In genomic region chr10:4128411-4128810, GRCm38 (mm10) we compare ENCODE assay signal across 11 mouse cellular contexts.
DNase-seq lines count a peak whose midpoint lies in the region; ATAC-seq and TF ChIP-seq lines count a peak whose summit lies in the region.
"Had no signal": no experiment of that assay in that cellular context is flagged by ENCODE, and none has a peak within 500 bp of the region (broad histone marks: within the 10 kb centered on the region; RNA-seq: fewer than 3 reads in every experiment).

No protein-coding gene starts in this region.

- peak overlapping the region; percentile 18; the same call in 1 of the 2 replicates for H3K27ac ChIP-seq in heart, embryonic 12.5 days (ENCODE audit: poor library complexity, severe bottlenecking)
- no peak overlapping the region for H3K27ac ChIP-seq in neural tube, embryonic 15.5 days (replicated peaks)
- peak overlapping the region; percentile 94 for H3K27ac ChIP-seq in kidney, embryonic 15.5 days
- H3K27ac ChIP-seq in stomach, postnatal 0 days (replicated peaks), result peak overlapping the region; percentile 18; the same call in 1 of the 2 replicates
- H3K27ac ChIP-seq: liver, embryonic 14.5 days; midbrain, embryonic 15.5 days had no signal

- no peak for TF ChIP-seq CTCF in stomach, postnatal 0 days (IDR thresholded peaks at IDR 0.05; ENCODE audit: low read depth)

- no peak overlapping the region for H3K9ac ChIP-seq in heart, embryonic 12.5 days
- H3K9ac ChIP-seq in neural tube, embryonic 15.5 days (replicated peaks), result no peak overlapping the region
- H3K9ac ChIP-seq in kidney, embryonic 15.5 days, result no peak overlapping the region
- no peak overlapping the region for H3K9ac ChIP-seq in stomach, postnatal 0 days (ENCODE audit: low read length)
- H3K9ac ChIP-seq: liver, embryonic 14.5 days; midbrain, embryonic 15.5 days had no signal

- ATAC-seq in heart, embryonic 12.5 days (ENCODE audit: insufficient number of reproducible peaks, low FRiP score), result no peak
- ATAC-seq in neural tube, embryonic 15.5 days (ENCODE audit: low FRiP score), result no peak
- ATAC-seq in kidney, embryonic 15.5 days (replicated peaks; ENCODE audit: low FRiP score), result peak; percentile 82
- ATAC-seq in stomach, postnatal 0 days (ENCODE audit: low FRiP score, low TSS enrichment), result no peak
- ATAC-seq: midbrain, embryonic 15.5 days had no signal

- intact Hi-C loops in heart, postnatal 25 days (cut with DNase I), result no loop called here

- H3K9me3 ChIP-seq in heart, embryonic 12.5 days (replicated peaks), result no peaks in the 10 kb centered on the region
- H3K9me3 ChIP-seq in neural tube, embryonic 15.5 days (replicated peaks), result no peaks in the 10 kb centered on the region
- no peaks in the 10 kb centered on the region for H3K9me3 ChIP-seq in kidney, embryonic 15.5 days (replicated peaks)
- H3K9me3 ChIP-seq in stomach, postnatal 0 days (ENCODE audit: control insufficient read depth, low read length), result no peaks in the 10 kb centered on the region
- H3K9me3 ChIP-seq: midbrain, embryonic 15.5 days had no signal

- TF ChIP-seq EP300 in stomach, postnatal 0 days (optimal IDR thresholded peaks at IDR 0.05), result no peak

- no peak for DNase-seq in heart, postnatal 25 days (ENCODE audit: low spot score)
- DNase-seq in neural tube, embryonic 10.5 days (ENCODE audit: extremely low spot score, low spot score), result peak; percentile 35
- no peak for DNase-seq in stomach, postnatal 0 days (ENCODE audit: low spot score)
- no peak for DNase-seq in adrenal gland, adult 2 months
- DNase-seq in embryo, embryonic 11 days, result no peak
- DNase-seq: spleen, adult 18-20 months had no signal

- H3K27me3 ChIP-seq in heart, embryonic 12.5 days (replicated peaks), result no peaks in the 10 kb centered on the region
- H3K27me3 ChIP-seq in neural tube, embryonic 15.5 days (replicated peaks), result no peaks in the 10 kb centered on the region
- H3K27me3 ChIP-seq in kidney, embryonic 15.5 days, result no peaks in the 10 kb centered on the region
- no peaks in the 10 kb centered on the region for H3K27me3 ChIP-seq in stomach, postnatal 0 days (ENCODE audit: control insufficient read depth, insufficient read depth, low read length)
- H3K27me3 ChIP-seq: midbrain, embryonic 15.5 days had no signal

- WGBS in heart, embryonic 12.5 days, result 66% methylated on average over 10 of the region's 10 CpGs
- 77% methylated on average over 10 of the region's 10 CpGs for WGBS in neural tube, embryonic 15.5 days
- 25% methylated on average over 10 of the region's 10 CpGs for WGBS in kidney, embryonic 15.5 days
- 67% methylated on average over 10 of the region's 10 CpGs for WGBS in stomach, postnatal 0 days

- H3K4me1 ChIP-seq in heart, embryonic 12.5 days (replicated peaks), result peaks cover 36% of the 10 kb centered on the region
- H3K4me1 ChIP-seq in neural tube, embryonic 15.5 days, result no peaks in the 10 kb centered on the region
- peaks cover 72% of the 10 kb centered on the region for H3K4me1 ChIP-seq in kidney, embryonic 15.5 days
- H3K4me1 ChIP-seq in stomach, postnatal 0 days (replicated peaks; ENCODE audit: control insufficient read depth, insufficient read depth), result 0 out of 2 replicates have a peak, but pooled peaks cover 4% of the 10 kb centered on the region

- no peak overlapping the region for H3K4me2 ChIP-seq in heart, embryonic 12.5 days
- no peak overlapping the region for H3K4me2 ChIP-seq in neural tube, embryonic 15.5 days
- peak overlapping the region; percentile 37 for H3K4me2 ChIP-seq in kidney, embryonic 15.5 days
- H3K4me2 ChIP-seq in stomach, postnatal 0 days (replicated peaks; ENCODE audit: low read depth), result no peak overlapping the region
- H3K4me2 ChIP-seq: midbrain, embryonic 15.5 days had no signal

- H3K4me3 ChIP-seq in heart, embryonic 12.5 days, result no peak overlapping the region
- no peak overlapping the region for H3K4me3 ChIP-seq in neural tube, embryonic 15.5 days (replicated peaks)
- H3K4me3 ChIP-seq in kidney, embryonic 15.5 days (replicated peaks), result no peak overlapping the region
- H3K4me3 ChIP-seq in stomach, postnatal 0 days (ENCODE audit: low read depth, low read length), result no peak overlapping the region
- H3K4me3 ChIP-seq: midbrain, embryonic 15.5 days had no signal

- H3K36me3 ChIP-seq in heart, embryonic 12.5 days, result no peaks in the 10 kb centered on the region
- no peaks in the 10 kb centered on the region for H3K36me3 ChIP-seq in neural tube, embryonic 15.5 days
- no peaks in the 10 kb centered on the region for H3K36me3 ChIP-seq in kidney, embryonic 15.5 days
- H3K36me3 ChIP-seq in stomach, postnatal 0 days (ENCODE audit: control insufficient read depth, insufficient read depth, low read length), result no peaks in the 10 kb centered on the region
- H3K36me3 ChIP-seq: midbrain, embryonic 15.5 days had no signal
